Comparison of ENCODE assay signal across 15 mouse cellular contexts in genomic region chr11:35395376-35395775, GRCm38 (mm10).
DNase-seq lines count a peak whose midpoint lies in the region; ATAC-seq lines count a peak whose summit lies in the region.
"Had no signal": no experiment of that assay in that cellular context is flagged by ENCODE, and none has a peak within 500 bp of the region (broad histone marks: within the 10 kb centered on the region; RNA-seq: fewer than 3 reads in every experiment).

No protein-coding gene starts in this region.

- H3K36me3 ChIP-seq in kidney, embryonic 16.5 days (ENCODE audit: insufficient read depth, low read length) = no peaks in the 10 kb centered on the region
- H3K36me3 ChIP-seq: G1E; hindbrain, embryonic 13.5 days; limb, embryonic 13.5 days; neural tube, embryonic 15.5 days had no signal

- H3K9me3 ChIP-seq in kidney, embryonic 16.5 days (ENCODE audit: low read length) = no peaks in the 10 kb centered on the region
- H3K9me3 ChIP-seq: hindbrain, embryonic 13.5 days; limb, embryonic 13.5 days; neural tube, embryonic 15.5 days had no signal

- no peak overlapping the region for H3K27ac ChIP-seq in kidney, embryonic 16.5 days (ENCODE audit: low read length)
- H3K27ac ChIP-seq: hindbrain, embryonic 13.5 days; limb, embryonic 13.5 days; neural tube, embryonic 15.5 days had no signal

- 43% methylated on average over 8 of the region's 8 CpGs for WGBS in kidney, embryonic 16.5 days

- H3K4me1 ChIP-seq in kidney, embryonic 16.5 days (ENCODE audit: insufficient read depth, low read length) = peaks cover 16% of the 10 kb centered on the region
- H3K4me1 ChIP-seq: hindbrain, embryonic 13.5 days had no signal

- 0 out of 2 replicates have a peak, but pooled peaks have one; percentile 20 for ATAC-seq in kidney, embryonic 16.5 days (ENCODE audit: low FRiP score, low TSS enrichment)
- ATAC-seq: forebrain, embryonic 14.5 days had no signal

- H3K27me3 ChIP-seq in kidney, embryonic 16.5 days (ENCODE audit: insufficient read depth, low read length) = no peaks in the 10 kb centered on the region
- H3K27me3 ChIP-seq: limb, embryonic 13.5 days had no signal

- H3K9ac ChIP-seq in kidney, embryonic 16.5 days (replicated peaks; ENCODE audit: low read length) = no peak overlapping the region; the same call in 1 of the 2 replicates
- H3K9ac ChIP-seq: hindbrain, embryonic 13.5 days; limb, embryonic 13.5 days; neural tube, embryonic 15.5 days had no signal

- no peak overlapping the region for H3K4me3 ChIP-seq in kidney, embryonic 16.5 days (ENCODE audit: low read length)
- H3K4me3 ChIP-seq: hindbrain, embryonic 13.5 days; limb, embryonic 13.5 days; neural tube, embryonic 15.5 days had no signal

- H3K4me2 ChIP-seq in kidney, embryonic 16.5 days (replicated peaks; ENCODE audit: low read depth, low read length) = no peak overlapping the region
- H3K4me2 ChIP-seq: hindbrain, embryonic 13.5 days; limb, embryonic 13.5 days; neural tube, embryonic 15.5 days had no signal

- peak; percentile 45 for DNase-seq in adrenal gland, postnatal 10 days
- DNase-seq in adrenal gland, adult (ENCODE audit: inconsistent age in 2 of 2, low spot score in 1 of 2) = no peak
- peak; percentile 35 for DNase-seq in right cerebral cortex, adult 18-20 months
- no peak for DNase-seq in right cerebral cortex, postnatal 10 days (ENCODE audit: low spot score in 2 of 2)
- DNase-seq in lung, postnatal 4 days = peak; percentile 20 to 41
- no peak for DNase-seq in cerebellum, adult 8-10 months
- DNase-seq in embryo, embryonic 10 days (ENCODE audit: low spot score) = no peak
- DNase-seq: adrenal gland, adult 2 months; cerebellum, postnatal 36 days had no signal

Comparison
In these comparisons a context has a peak if more than half of its experiments do, and no peak if none do; other contexts are left out.
1. DNase-seq: peak in adrenal gland, postnatal 10 days (single experiment), right cerebral cortex, adult 18-20 months (single experiment) and lung, postnatal 4 days (2 of 2); none in adrenal gland, adult (0 of 2), right cerebral cortex, postnatal 10 days (0 of 2), cerebellum, adult 8-10 months (single experiment) and embryo, embryonic 10 days (single experiment).